Mouse (Mus musculus) liver, embryonic 14.5 days (tissue): ENCODE measurements around the gene Etnk2. TPM values are rescaled to one million over a fixed set of nuclear protein-coding genes. Genes with fewer than 3 reads are reported as not detected.

ENCODE experiments used
- ATAC-seq: fragments of 200-750 bp; cut with Nextera tagmentation; 2 replicates; pipeline ENCODE4 v1.8.0; 2017; ENCODE audit warnings: moderate number of reproducible peaks, mild to moderate bottlenecking, moderate library complexity; ENCODE audit not compliant: insufficient read depth
- DNase-seq, 3 experiments: peaks; one replicate each; pipeline ENCODE4 v3.0.0-alpha.2; 2012 to 2013; ENCODE audit warnings: low read depth in 3 of 3, low spot score in 3 of 3
- H3K27ac ChIP-seq: fragments of 300-500 bp; sonication (generic); 2 replicates; pipeline ENCODE4 v1.5.1; 2014; ENCODE audit warnings: moderate library complexity, mild to moderate bottlenecking, control low read depth, inconsistent platforms
- H3K27me3 ChIP-seq: fragments of 300-500 bp; sonication (generic); 2 replicates; pipeline ENCODE4 v1.6.1; 2014; ENCODE audit warnings: mild to moderate bottlenecking, low read length, moderate library complexity; ENCODE audit not compliant: control insufficient read depth, insufficient read depth
- H3K36me3 ChIP-seq: fragments of 300-500 bp; sonication (generic); replicated peaks from 2 replicates; pipeline ENCODE4 v1.6.1; 2014; ENCODE audit warnings: low read depth; ENCODE audit not compliant: control insufficient read depth, insufficient read depth
- H3K4me1 ChIP-seq, 2 experiments: fragments of 200-500 bp in 1 of 2; fragments of 300-500 bp in 1 of 2; sonication (generic) in 1 of 2; replicated peaks; 2 replicates each; pipeline ENCODE4 v1.6.1; 2012 to 2014; ENCODE audit warnings: antibody characterized with exemption in 1 of 2, inconsistent platforms in 1 of 2, low read length in 1 of 2; ENCODE audit not compliant: control insufficient read depth in 2 of 2, insufficient read depth in 2 of 2
- H3K4me2 ChIP-seq: fragments of 300-500 bp; sonication (generic); 2 replicates; pipeline ENCODE4 v1.6.1; 2014; ENCODE audit warnings: low read depth, mild to moderate bottlenecking, control low read depth, moderate library complexity
- H3K4me3 ChIP-seq, 2 experiments: fragments of 200-500 bp in 1 of 2; fragments of 300-500 bp in 1 of 2; sonication (generic) in 1 of 2; 2 replicates each; pipeline ENCODE4 v1.5.1; 2012 to 2014; ENCODE audit warnings: low read depth in 2 of 2, low read length in 2 of 2, mild to moderate bottlenecking in 2 of 2, control low read depth in 1 of 2, inconsistent platforms in 1 of 2, moderate library complexity in 1 of 2; ENCODE audit not compliant: insufficient read depth in 1 of 2
- H3K9ac ChIP-seq: fragments of 300-500 bp; sonication (generic); replicated peaks from 2 replicates; pipeline ENCODE4 v1.6.1; 2014; ENCODE audit warnings: mild to moderate bottlenecking, control low read depth, moderate library complexity
- H3K9me3 ChIP-seq: fragments of 300-500 bp; sonication (generic); 2 replicates; pipeline ENCODE4 v1.6.1; 2016; ENCODE audit warnings: low read length, mixed read lengths; ENCODE audit not compliant: control insufficient read depth
- CTCF ChIP-seq: IDR thresholded peaks from 2 replicates; pipeline ENCODE4 v1.5.1; 2016; ENCODE audit warnings: antibody characterized with exemption, low read depth, control low read depth
- EP300 ChIP-seq: IDR thresholded peaks from 2 replicates; pipeline ENCODE4 v1.6.1; 2016; ENCODE audit warnings: antibody characterized with exemption, low read depth
- WGBS: fragments of 180-500 bp; shearing (Covaris S2); extraction: QIAGEN DNeasy Blood & Tissue Kit; methylation state at CpG from one replicate; pipeline ENCODE4 v1.1.7; 2014; ENCODE audit not compliant: insufficient replicate concordance; 5-methylcytosine and 5-hydroxymethylcytosine counted together
- polyA plus RNA-seq, 2 experiments: library from polyadenylated mRNA; depleted of rRNA in 1 of 2; stranded (reverse) in 1 of 2; unstranded in 1 of 2; fragments of >200 nt; fragmentation: Nextera tagmentation in 1 of 2; extraction: Ambion mirVana in 1 of 2; gene quantifications; 2 replicates each; pipeline versions ENCODE4 v1.2.1 to v1.2.3; 2012 to 2014

Gene Etnk2
- polyA plus RNA-seq, 2 experiments, result 3.4 to 5.5 TPM

DNA sequence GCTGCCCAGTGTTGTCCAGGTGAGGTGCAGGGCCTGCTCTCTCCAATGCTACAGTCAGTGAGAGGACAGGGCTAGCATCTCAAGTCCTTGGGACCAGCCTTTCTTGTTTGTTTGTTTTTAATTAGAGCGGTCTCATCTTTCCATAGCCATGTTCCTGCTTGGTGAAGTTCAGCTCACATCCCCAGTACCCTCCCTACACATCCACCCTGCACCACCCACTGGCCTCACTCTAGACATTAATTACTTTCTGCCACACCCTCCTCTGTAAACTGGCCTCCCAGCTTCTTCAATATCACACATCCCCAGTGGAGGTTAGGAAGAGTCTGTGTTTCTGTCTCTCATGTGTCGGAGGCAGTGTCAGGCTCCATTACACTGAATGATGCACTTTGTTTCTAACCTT is 19.0 kb upstream of the Etnk2 start:
- Histone ChIP-seq H3K27me3 (no peaks in the 10 kb centered on the region), H3K9ac (no peak overlapping the region), H3K4me2 (no peak overlapping the region), H3K9me3 (no peaks in the 10 kb centered on the region), H3K27ac (no peak overlapping the region), H3K36me3 (no peaks in the 10 kb centered on the region), H3K4me3 (no peak overlapping the region), H3K4me1 (peaks cover 0 to 7% of the 10 kb centered on the region in 2 experiments; a peak in 2 of 4 replicates)
- no peak for TF ChIP-seq EP300
- no peak for TF ChIP-seq CTCF
- ATAC-seq, result no peak
- 67% methylated on average over 2 of the region's 2 CpGs for WGBS
- DNase-seq, result no peak

DNA sequence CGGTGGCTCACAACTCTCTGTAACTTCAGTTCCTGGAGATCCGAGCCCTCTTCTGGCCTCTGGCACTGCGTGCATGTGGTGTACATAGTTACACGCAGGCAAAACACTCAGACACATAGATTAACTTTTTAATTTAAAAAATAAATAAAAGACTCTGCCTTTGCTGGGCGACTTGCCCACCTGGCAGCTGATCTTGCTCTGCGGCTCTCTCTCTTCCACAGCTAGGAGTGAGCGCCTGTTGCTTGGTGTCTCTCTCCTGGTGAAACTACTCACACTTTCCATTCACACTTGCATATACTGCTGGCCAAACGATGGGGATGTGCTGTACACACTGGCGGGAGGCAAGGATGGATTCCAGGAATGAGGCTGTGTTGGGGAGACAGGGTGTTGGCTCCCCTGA is 16.8 kb upstream of the Etnk2 start:
- no peak for TF ChIP-seq CTCF
- TF ChIP-seq EP300, result no peak
- Histone ChIP-seq H3K36me3 (no peaks in the 10 kb centered on the region), H3K27ac (no peak overlapping the region), H3K4me1 (peaks cover 0 to 7% of the 10 kb centered on the region in 2 experiments; a peak in 2 of 4 replicates), H3K4me3 (no peak overlapping the region), H3K4me2 (no peak overlapping the region), H3K9me3 (no peaks in the 10 kb centered on the region), H3K9ac (no peak overlapping the region), H3K27me3 (no peaks in the 10 kb centered on the region)
- no peak for ATAC-seq
- DNase-seq, result no peak
- 66% methylated on average over 9 of the region's 9 CpGs for WGBS

DNA sequence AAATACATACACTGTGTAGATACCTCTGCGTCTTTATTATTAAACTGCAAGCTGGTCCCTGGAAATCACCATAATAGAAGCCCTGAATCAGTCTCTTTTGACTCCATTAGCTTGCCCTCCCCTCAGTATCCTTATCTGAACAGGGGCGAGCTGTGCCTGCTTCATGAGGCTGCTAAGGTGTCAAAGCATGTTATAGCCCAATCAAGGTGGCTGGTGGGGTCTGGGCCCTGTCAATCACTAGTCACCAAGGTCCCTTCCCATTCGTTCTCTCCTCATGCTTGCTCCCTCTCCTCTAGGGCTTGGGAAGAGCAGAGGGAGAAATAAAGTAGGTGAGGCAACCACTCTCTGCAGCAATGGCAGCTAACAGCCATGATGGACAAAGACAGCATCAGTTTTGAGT is 16.1 kb upstream of the Etnk2 start:
- 53% methylated on average over 3 of the region's 3 CpGs for WGBS
- H3K4me2 ChIP-seq, result no peak overlapping the region
- H3K9me3 ChIP-seq, result no peaks in the 10 kb centered on the region
- no peak overlapping the region for H3K9ac ChIP-seq
- H3K4me1 ChIP-seq, result peaks cover 0 to 7% of the 10 kb centered on the region in 2 experiments; a peak in 2 of 4 replicates
- H3K27ac ChIP-seq, result no peak overlapping the region
- H3K36me3 ChIP-seq, result no peaks in the 10 kb centered on the region
- ATAC-seq (no peak), DNase-seq (no peak)
- H3K27me3 ChIP-seq, result no peaks in the 10 kb centered on the region
- TF ChIP-seq CTCF (no peak), EP300 (no peak)
- no peak overlapping the region for H3K4me3 ChIP-seq

GRCm38 (mm10) chr1:133347693-133348520 is 15.5 kb upstream of the Etnk2 start:
- H3K4me3 ChIP-seq, result no peak overlapping the region
- peaks cover 0 to 7% of the 10 kb centered on the region in 2 experiments; a peak in 2 of 4 replicates for H3K4me1 ChIP-seq
- H3K4me2 ChIP-seq, result no peak overlapping the region
- DNase-seq, result no peak
- TF ChIP-seq CTCF (no peak), EP300 (no peak)
- H3K9ac ChIP-seq, result no peak overlapping the region
- no peaks in the 10 kb centered on the region for H3K36me3 ChIP-seq
- H3K9me3 ChIP-seq, result no peaks in the 10 kb centered on the region
- no peak for ATAC-seq
- no peaks in the 10 kb centered on the region for H3K27me3 ChIP-seq
- WGBS, result 26% methylated on average over 11 of the region's 11 CpGs
- no peak overlapping the region for H3K27ac ChIP-seq

GRCm38 (mm10) chr1:133350210-133350609 is 13.2 kb upstream of the Etnk2 start, which contains the start of gene Ren1:
Gene Ren1, plus strand, starts transcription at chr1:133350510.
- H3K36me3 ChIP-seq, result no peaks in the 10 kb centered on the region
- H3K9me3 ChIP-seq, result no peaks in the 10 kb centered on the region
- no peaks in the 10 kb centered on the region for H3K27me3 ChIP-seq
- H3K4me3 ChIP-seq, result no peak within 1 kb of the TSS
- no peak for DNase-seq
- no peak within 1 kb of the TSS for H3K27ac ChIP-seq
- TF ChIP-seq EP300 (no peak), CTCF (no peak)
- peaks cover 0 to 7% of the 10 kb centered on the region in 2 experiments; a peak in 2 of 4 replicates for H3K4me1 ChIP-seq
- no peak within 1 kb of the TSS for H3K9ac ChIP-seq
- ATAC-seq, result no peak
- no peak within 1 kb of the TSS for H3K4me2 ChIP-seq
- 50% methylated on average over 1 of the region's 1 CpGs for WGBS
